Mouse (Mus musculus) CH12.LX (cell line): ENCODE results near the gene Tcp11l1. TPM values are rescaled to one million over a fixed set of nuclear protein-coding genes. Genes with fewer than 3 reads are reported as not detected.

Experiments
- DNase-seq: peaks from one replicate; pipeline ENCODE4 v3.0.0-alpha.2; 2013; ENCODE audit errors: extremely low read depth
- H3K27ac ChIP-seq: 2 replicates; pipeline ENCODE4 v1.5.1; 2012; ENCODE audit warnings: low read depth, mild to moderate bottlenecking, control low read depth, moderate library complexity; ENCODE audit not compliant: insufficient read depth
- H3K27me3 ChIP-seq: replicated peaks from 2 replicates; pipeline ENCODE3; 2012; ENCODE audit warnings: inconsistent platforms
- H3K36me3 ChIP-seq, 2 experiments: replicated peaks in 1 of 2; 2 replicates each; pipeline versions ENCODE3 to v1.6.1; 2012; ENCODE audit warnings: inconsistent platforms in 1 of 2, low read length in 1 of 2, mild to moderate bottlenecking in 1 of 2, mixed read lengths in 1 of 2, moderate library complexity in 1 of 2; ENCODE audit not compliant: control insufficient read depth in 1 of 2, insufficient read depth in 1 of 2
- H3K4me1 ChIP-seq, 2 experiments: 2 replicates each; pipeline ENCODE4 v1.6.1; 2012; ENCODE audit warnings: inconsistent platforms in 1 of 2, moderate library complexity in 1 of 2; ENCODE audit not compliant: insufficient read depth in 2 of 2, control insufficient read depth in 1 of 2
- H3K4me2 ChIP-seq: 2 replicates; pipeline ENCODE4 v1.6.1; 2012; ENCODE audit warnings: low read depth, mild to moderate bottlenecking, control low read depth; ENCODE audit not compliant: poor library complexity, insufficient read depth, severe bottlenecking
- H3K4me3 ChIP-seq, 3 experiments: fragments of 150-350 bp in 1 of 3; sonication (generic) in 1 of 3; replicated peaks in 1 of 3; 2 replicates each; pipeline versions ENCODE3 to v1.5.1; 2011 to 2012; ENCODE audit warnings: low read depth in 2 of 3, low read length in 2 of 3, mild to moderate bottlenecking in 2 of 3, moderate library complexity in 2 of 3, control low read depth in 1 of 3, improper control_type of control experiment in 1 of 3, inconsistent platforms in 1 of 3, mixed read lengths in 1 of 3; ENCODE audit not compliant: poor library complexity in 1 of 3
- H3K79me2 ChIP-seq: replicated peaks from 2 replicates; pipeline ENCODE4 v1.6.1; 2012; ENCODE audit warnings: mild to moderate bottlenecking, moderate library complexity; ENCODE audit not compliant: control insufficient read depth, poor library complexity, insufficient read depth, severe bottlenecking; ENCODE audit errors: extremely low read depth
- H3K9ac ChIP-seq: 2 replicates; pipeline ENCODE4 v1.6.1; 2012; ENCODE audit warnings: low read depth, mild to moderate bottlenecking, control low read depth, moderate library complexity; ENCODE audit not compliant: insufficient read depth
- H3K9me3 ChIP-seq: replicated peaks from 2 replicates; pipeline ENCODE3; 2012; ENCODE audit warnings: low read length, inconsistent platforms, mixed read lengths
- CHD2 ChIP-seq: IDR thresholded peaks from 2 replicates; pipeline ENCODE4 v1.6.1; 2011; ENCODE audit warnings: low read length, improper control_type of control experiment
- E2F4 ChIP-seq: IDR thresholded peaks from 2 replicates; pipeline ENCODE4 v1.6.1; 2011; ENCODE audit warnings: low read depth, low read length, improper control_type of control experiment; ENCODE audit not compliant: insufficient replicate concordance
- GABPA ChIP-seq: IDR thresholded peaks from 2 replicates; pipeline ENCODE4 v1.6.1; 2012; ENCODE audit warnings: low read depth, low read length, improper control_type of control experiment, inconsistent platforms; ENCODE audit not compliant: insufficient replicate concordance
- HCFC1 ChIP-seq: IDR thresholded peaks from 2 replicates; pipeline ENCODE4 v1.6.1; 2012; ENCODE audit warnings: low read depth, mild to moderate bottlenecking, inconsistent platforms, low read length, improper control_type of control experiment
- JUN ChIP-seq: IDR thresholded peaks from 2 replicates; pipeline ENCODE4 v1.6.1; 2011; ENCODE audit warnings: low read depth, mild to moderate bottlenecking, low read length, improper control_type of control experiment, moderate library complexity; ENCODE audit not compliant: insufficient read depth
- MAFK ChIP-seq: IDR thresholded peaks from 2 replicates; pipeline ENCODE4 v1.6.1; 2011; ENCODE audit warnings: low read length, improper control_type of control experiment; ENCODE audit not compliant: insufficient replicate concordance
- MAX ChIP-seq: IDR thresholded peaks from 2 replicates; pipeline ENCODE4 v1.6.1; 2011; ENCODE audit warnings: low read length, improper control_type of control experiment
- NELFE ChIP-seq: IDR thresholded peaks from 2 replicates; pipeline ENCODE4 v1.6.1; 2011; ENCODE audit warnings: low read depth, low read length, improper control_type of control experiment
- NRF1 ChIP-seq: IDR thresholded peaks from 2 replicates; pipeline ENCODE4 v1.6.1; 2014; ENCODE audit warnings: low read depth, mild to moderate bottlenecking, inconsistent platforms, low read length, improper control_type of control experiment, moderate library complexity
- POLR2AphosphoS2 ChIP-seq: IDR thresholded peaks from 2 replicates; pipeline ENCODE4 v1.6.1; 2011; ENCODE audit warnings: low read depth, low read length, improper control_type of control experiment
- RAD21 ChIP-seq: IDR thresholded peaks from 2 replicates; pipeline ENCODE4 v1.6.1; 2011; ENCODE audit warnings: low read depth, mild to moderate bottlenecking, low read length, improper control_type of control experiment, moderate library complexity
- SIN3A ChIP-seq: IDR thresholded peaks from 2 replicates; pipeline ENCODE4 v1.6.1; 2012; ENCODE audit warnings: low read length, improper control_type of control experiment, inconsistent platforms
- SMC3 ChIP-seq: IDR thresholded peaks from 2 replicates; pipeline ENCODE4 v1.6.1; 2011; ENCODE audit warnings: low read depth, low read length, improper control_type of control experiment
- TBP ChIP-seq: conservative IDR thresholded peaks from 2 replicates; pipeline ENCODE4 v1.6.1; 2011; ENCODE audit warnings: low read depth, low read length, improper control_type of control experiment
- TCF12 ChIP-seq: IDR thresholded peaks from 2 replicates; pipeline ENCODE4 v1.6.1; 2014; ENCODE audit warnings: low read depth, mild to moderate bottlenecking, inconsistent platforms, low read length, improper control_type of control experiment
- ZKSCAN1 ChIP-seq: IDR thresholded peaks from 2 replicates; pipeline ENCODE4 v1.6.1; 2012; ENCODE audit warnings: low read depth, inconsistent platforms, low read length, improper control_type of control experiment, borderline replicate concordance
- ZMIZ1 ChIP-seq: IDR thresholded peaks from 2 replicates; pipeline ENCODE4 v1.6.1; 2012; ENCODE audit warnings: low read depth, mild to moderate bottlenecking, inconsistent platforms, low read length, improper control_type of control experiment
- dilution Hi-C: fragments of 300-500 bp; cut with MboI; formaldehyde crosslinking; loops from 2 replicates; pipeline ENCODE4 v1.14.3; 2020; ENCODE audit warnings: low sequenced_read_pairs; ENCODE audit not compliant: extremely low pct_unique_long_range_greater_than_20kb, extremely low pct_ligation_motif_present
- in situ Hi-C: fragments of 300-500 bp; cut with MboI; formaldehyde crosslinking; loops from 3 replicates; pipeline ENCODE4 v1.14.3; 2019; ENCODE audit warnings: low sequenced_read_pairs, low pct_ligation_motif_present, low pct_unique_long_range_greater_than_20kb, mixed read lengths
- polyA plus RNA-seq: library from polyadenylated mRNA; unstranded; fragments of >175 nt; gene quantifications from 2 replicates; pipeline ENCODE4 v1.2.1, GENCODE M21; 2012; ENCODE audit warnings: low read depth; ENCODE audit not compliant: insufficient read length
- total RNA-seq, 2 experiments: library from RNA; depleted of rRNA; stranded (reverse); fragments of 300-350 nt in 1 of 2; fragments of >200 nt in 1 of 2; gene quantifications; 2 replicates each; pipeline ENCODE4 v1.2.3; 2012 to 2014

Tcp11l1 gene
- total and polyA plus RNA-seq, 3 experiments: 2.9 to 11.7 (median 3.6) TPM

- Histone ChIP-seq H3K36me3 (no peaks in the 10 kb centered on the region), H3K9ac (no peak within 1 kb of the TSS), H3K4me1 (peaks cover 0 to 8% of the 10 kb centered on the region in 2 experiments; a peak in 2 of 4 replicates), H3K4me2 (no peak within 1 kb of the TSS), H3K79me2 (no peaks in the 10 kb centered on the region), H3K9me3 (no peaks in the 10 kb centered on the region), H3K27ac (no peak within 1 kb of the TSS), H3K27me3 (no peaks in the 10 kb centered on the region), H3K4me3 (no peak within 1 kb of the TSS)
- no peak for DNase-seq
- dilution Hi-C loops: no loop called here
- no peak for TF ChIP-seq GABPA
- in situ Hi-C loops: no loop called here
Measured at GRCm38 (mm10) chr2:104716279-104716678, 4.3 kb upstream of the Tcp11l1 start, which contains the start of gene Pin1rt1. Pin1rt1 (minus strand) TSS chr2:104716379.

DNA sequence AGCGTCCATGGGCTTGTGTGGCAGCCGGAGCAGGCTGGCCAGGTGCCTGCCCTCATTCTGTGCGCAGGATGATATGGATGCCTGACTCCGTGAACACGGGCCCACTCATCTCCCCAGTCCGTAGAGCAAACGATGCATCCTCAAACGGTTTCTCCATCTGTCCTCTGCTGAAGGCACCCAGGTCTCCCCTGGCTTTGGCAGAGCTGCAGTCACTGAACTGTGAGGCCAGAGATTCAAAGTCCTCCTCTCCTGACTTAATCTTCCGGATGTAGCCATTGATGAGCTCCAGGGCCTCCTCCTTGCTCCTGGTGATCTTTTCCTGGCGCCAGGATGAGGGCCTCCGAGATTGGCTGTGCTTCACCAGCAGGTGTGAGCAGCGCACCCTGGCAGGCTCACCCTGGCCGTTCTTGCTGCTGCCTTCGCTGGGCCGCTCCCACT, 2.3 kb upstream of the Tcp11l1 start:
- no peak overlapping the region for H3K9ac ChIP-seq
- no peaks in the 10 kb centered on the region for H3K9me3 ChIP-seq
- in situ Hi-C loops (no loop called here), dilution Hi-C loops (no loop called here)
- no peaks in the 10 kb centered on the region for H3K79me2 ChIP-seq
- H3K27ac ChIP-seq: no peak overlapping the region
- no peaks in the 10 kb centered on the region for H3K27me3 ChIP-seq
- no peak for DNase-seq
- H3K4me2 ChIP-seq: no peak overlapping the region
- H3K36me3 ChIP-seq: no peaks in the 10 kb centered on the region
- TF ChIP-seq SIN3A: no peak
- TF ChIP-seq CHD2: no peak
- no peak for TF ChIP-seq ZMIZ1
- no peak for TF ChIP-seq NELFE
- TF ChIP-seq POLR2AphosphoS2: no peak
- no peak for TF ChIP-seq E2F4
- no peak for TF ChIP-seq GABPA
- TF ChIP-seq TBP: no peak
- no peak for TF ChIP-seq SMC3
- no peak for TF ChIP-seq TCF12
- TF ChIP-seq MAX: no peak
- TF ChIP-seq RAD21: no peak
- TF ChIP-seq ZKSCAN1: no peak
- TF ChIP-seq MAFK: no peak
- TF ChIP-seq NRF1: no peak
- no peak for TF ChIP-seq HCFC1
- TF ChIP-seq JUN: no peak
- H3K4me1 ChIP-seq: peaks cover 0 to 20% of the 10 kb centered on the region in 2 experiments; a peak in 3 of 4 replicates
- no peak overlapping the region for H3K4me3 ChIP-seq
